Mouse (Mus musculus): ENCODE measurements at regions not wholly inside any gene's neighbourhood (a gene's known extent, or its start where the extent isn't known, plus 50 kb on each side); places are given as distances from the start of the nearest gene placed in this dataset.
"Not testable (repeated sequence)": the region's sequence is repeated elsewhere in the genome, so short reads cannot be mapped to it uniquely, and the experiment has no call there.

DNA sequence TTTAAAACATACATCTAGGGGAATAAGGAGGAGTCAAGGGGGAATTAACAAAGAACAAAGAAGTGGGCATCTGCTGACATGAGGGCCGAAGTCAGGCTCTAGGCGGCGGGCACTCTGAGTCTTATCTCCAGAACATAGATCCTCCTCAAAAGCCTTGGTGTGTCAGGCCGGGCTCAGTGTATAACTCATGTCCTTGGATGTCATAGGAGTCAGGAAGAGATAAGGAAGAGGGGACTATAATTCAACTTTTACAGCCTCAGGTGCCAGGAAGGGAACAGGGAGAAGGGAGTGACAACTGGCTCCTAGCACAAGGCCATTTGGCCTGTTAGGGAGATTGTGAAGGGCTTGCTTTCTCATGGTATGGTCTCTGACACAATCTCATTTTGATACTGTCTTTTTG lies 185.9 kb upstream of the Ube2e2 start:
- not testable (repeated sequence) for DNase-seq (ENCODE audit: low spot score in 2 of 2)

DNA sequence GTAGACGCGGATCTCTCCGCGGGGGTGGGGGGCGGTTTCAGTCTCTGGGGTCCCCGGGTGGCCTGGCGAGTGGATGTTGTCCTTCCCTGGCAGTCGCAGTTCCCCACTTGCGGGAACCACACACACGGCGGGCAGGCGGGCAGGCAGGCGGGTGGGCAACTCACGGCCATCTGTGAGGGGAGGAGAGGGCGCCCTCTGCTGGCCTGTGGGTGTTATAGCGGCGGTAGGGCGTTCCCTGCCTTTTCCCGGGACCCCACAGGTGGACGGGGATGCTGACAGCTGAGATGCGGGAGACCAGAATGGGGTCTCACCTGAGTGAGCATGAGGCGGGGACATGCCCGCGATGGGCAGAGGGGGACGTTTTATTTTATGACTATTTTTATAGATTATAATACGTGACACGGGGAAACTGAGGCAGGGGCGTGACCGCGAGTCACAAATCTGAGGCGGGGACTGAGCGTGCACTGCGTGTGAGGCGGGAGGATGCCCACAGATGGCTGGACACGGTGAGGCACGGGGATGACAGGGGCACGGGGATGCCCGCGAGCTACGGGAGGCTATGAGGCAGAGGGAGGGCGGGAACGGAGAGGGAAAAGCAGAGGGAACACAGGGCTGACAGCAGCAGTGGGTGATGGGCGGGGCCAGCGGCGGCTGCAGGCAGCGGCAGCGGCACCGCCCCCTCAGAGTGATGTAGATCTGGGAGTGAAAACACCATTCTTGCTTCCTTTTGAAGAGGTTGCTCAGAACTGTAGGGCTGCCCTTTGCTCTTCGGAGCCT lies 148.1 kb upstream of the Ube2e2 start:
- DNase-seq (ENCODE audit: low spot score in 2 of 2): peak; percentile 22 to 36

DNA sequence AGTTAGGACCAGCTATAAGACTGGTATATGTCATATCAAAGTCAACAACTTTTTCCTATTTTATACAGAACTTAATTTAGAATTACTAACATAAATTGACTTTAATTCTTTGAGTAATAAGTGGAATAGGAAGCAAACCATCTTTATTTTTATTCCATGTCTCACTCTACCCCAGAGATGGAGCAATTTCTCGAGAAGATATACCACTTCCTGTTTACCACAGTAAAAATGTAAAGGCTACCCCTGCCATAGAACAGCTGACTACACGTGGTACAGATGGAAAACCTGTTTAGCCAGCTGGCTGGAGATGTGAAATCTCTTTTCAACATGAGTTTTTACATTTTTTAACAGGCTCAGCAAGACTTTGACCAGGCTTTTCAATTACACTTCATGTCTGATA lies 126.0 kb upstream of the Ube2e2 start:
- no peak for DNase-seq (ENCODE audit: low spot score in 2 of 2)

DNA sequence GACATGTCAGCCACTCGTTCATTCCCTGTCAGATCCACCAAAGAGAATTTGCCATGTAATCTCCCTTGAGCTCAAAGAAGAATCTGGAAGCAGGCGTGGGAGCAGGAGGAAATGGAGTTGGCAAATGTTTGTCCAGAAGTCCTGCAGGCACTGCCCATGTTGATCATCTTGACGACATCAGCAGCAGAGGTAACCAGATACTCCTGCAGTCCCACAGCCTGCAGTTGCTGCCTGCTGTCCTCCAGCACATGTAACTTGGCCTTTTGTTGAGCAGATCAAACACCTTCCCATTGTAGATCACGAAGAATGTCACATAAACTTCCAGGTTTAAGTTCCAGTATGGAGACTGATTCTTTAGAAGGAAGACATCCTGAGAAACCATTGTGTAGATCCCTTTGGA lies 121.3 kb upstream of the Ube2e2 start:
- DNase-seq (ENCODE audit: low spot score in 2 of 2): no peak

DNA sequence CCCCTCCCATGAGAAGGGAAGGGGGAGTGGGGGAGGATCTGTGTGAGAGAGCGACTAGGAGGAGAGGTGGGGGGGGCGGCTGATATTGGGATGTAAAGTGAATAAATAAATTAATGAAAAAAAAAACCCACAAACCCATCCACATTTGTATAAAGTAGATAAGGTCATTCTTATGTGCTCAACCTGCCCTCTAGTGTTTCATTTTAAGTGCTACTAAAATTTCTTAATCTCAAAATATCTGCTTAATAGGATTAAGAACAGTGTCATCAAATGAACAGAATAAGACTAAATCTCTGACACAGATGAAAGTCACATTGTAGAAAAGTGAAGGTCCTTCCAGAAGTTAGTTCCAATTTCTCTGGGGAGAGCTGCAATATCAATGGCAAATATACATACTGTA lies 119.5 kb upstream of the Ube2e2 start:
- DNase-seq (ENCODE audit: low spot score in 2 of 2): not testable (repeated sequence)

DNA sequence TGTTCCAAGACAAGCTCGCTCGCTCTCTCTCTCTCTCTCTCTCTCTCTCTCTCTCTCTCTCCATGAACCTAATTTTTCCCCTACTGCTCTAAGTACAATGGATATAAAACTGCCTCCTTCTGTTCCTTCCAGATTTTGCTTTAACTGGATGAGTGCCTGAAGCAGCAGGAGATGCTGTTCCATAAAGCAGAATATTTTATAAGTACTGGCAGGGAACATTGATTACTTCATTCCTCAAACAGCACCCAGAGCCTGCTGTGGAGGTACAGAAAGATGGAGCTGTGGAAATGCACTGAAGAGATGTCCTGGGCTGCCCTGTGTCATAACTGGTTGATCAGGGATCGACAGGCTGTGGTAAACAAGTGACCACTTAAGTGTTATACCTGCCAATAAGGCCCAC lies 89.8 kb upstream of the Ube2e2 start:
- DNase-seq (ENCODE audit: low spot score in 2 of 2): peak; percentile 40 to 42

DNA sequence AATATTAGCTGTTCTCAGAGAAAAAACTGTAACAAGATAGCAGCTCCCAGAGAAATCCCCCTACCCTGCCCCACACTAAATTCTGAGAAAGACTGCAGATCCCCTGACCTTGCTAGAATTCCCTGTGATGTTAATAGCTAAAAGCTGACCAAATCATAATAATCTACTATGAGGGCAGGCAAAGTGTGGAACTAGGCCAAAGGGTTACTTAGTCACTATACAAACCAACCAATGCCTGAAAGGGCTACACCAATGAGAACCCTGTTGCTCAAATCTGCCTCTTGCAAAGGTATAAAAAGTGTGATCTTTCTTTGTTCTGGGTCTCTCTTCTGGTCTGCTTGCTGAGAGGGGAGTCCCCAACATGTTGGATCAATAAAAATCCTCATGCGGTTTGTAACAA lies 69.8 kb upstream of the Ube2e2 start:
- DNase-seq (ENCODE audit: low spot score in 2 of 2): no peak

DNA sequence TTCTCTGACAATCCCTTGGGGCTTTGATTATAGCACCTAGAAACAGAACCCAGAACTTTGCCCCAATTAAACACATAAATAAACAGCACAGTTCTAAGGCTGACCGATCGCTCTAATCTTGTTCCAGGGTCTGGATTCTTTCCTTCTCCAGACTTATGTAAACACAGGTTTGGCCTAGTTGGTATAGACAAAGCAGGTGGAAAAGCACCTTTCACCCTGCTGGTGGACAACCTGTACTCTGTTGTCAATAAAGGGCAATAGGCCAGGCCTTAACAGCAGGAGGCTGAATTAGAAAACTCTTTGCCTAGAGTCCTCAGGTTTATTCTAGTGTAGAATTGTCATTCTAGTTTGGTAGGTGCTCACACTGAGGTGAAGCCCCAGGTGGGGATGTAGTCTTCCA lies 69.2 kb upstream of the Ube2e2 start:
- DNase-seq (ENCODE audit: low spot score in 2 of 2): no peak
